Mouse (Mus musculus): ENCODE results near the gene Kcnk16.

GRCm38 (mm10) chr14:20229437-20229836 lies 39.6 kb downstream of the Kcnk16 start:
- TF ChIP-seq GATA1 (IDR thresholded peaks at IDR 0.05; ENCODE audit: low read length) (no peak), TAL1 (IDR thresholded peaks at IDR 0.05; ENCODE audit: low read length) (no peak)
